Mouse (Mus musculus): ENCODE measurements around the gene AC109138.7.

- TF ChIP-seq CTCF (IDR thresholded peaks at IDR 0.05; ENCODE audit: low read depth, low read length) (no peak), POLR2A (IDR thresholded peaks at IDR 0.05; ENCODE audit: extremely low read depth, insufficient read depth, low read length) (no peak)
Measured at GRCm38 (mm10) chr19:4183689-4184088, 30.5 kb upstream of the AC109138.7 start.
